Mouse (Mus musculus): ENCODE results near the gene Heg1. TPM values are rescaled to one million over a fixed set of nuclear protein-coding genes. Genes with fewer than 3 reads are reported as not detected.
A peak's percentile ranks its signal among the peaks of the same experiment; 100 is the strongest.

The Heg1 gene
- polyA plus RNA-seq, 1 experiment from 2014 or later = 18.6 TPM

GRCm38 (mm10) chr16:33683206-33684161 is 686 bp upstream of the Heg1 start:
- H3K27ac ChIP-seq (ENCODE audit: low read length) = peak overlapping the region; percentile 77
- H3K4me2 ChIP-seq (ENCODE audit: low read length) = peak overlapping the region; percentile 85
- peak overlapping the region; percentile 97 for H3K9ac ChIP-seq (replicated peaks; ENCODE audit: low read depth, low read length)
- peak overlapping the region; percentile 96 for H3K4me3 ChIP-seq (replicated peaks; ENCODE audit: low read length)
- no peaks in the 10 kb centered on the region for H3K36me3 ChIP-seq (ENCODE audit: control insufficient read depth, insufficient read depth)
- no peak; the same call in 1 of the 2 replicates for ATAC-seq
- WGBS = 61% methylated on average over 13 of the region's 13 CpGs
- H3K27me3 ChIP-seq (replicated peaks; ENCODE audit: control insufficient read depth, insufficient read depth, low read length) = no peaks in the 10 kb centered on the region
- peaks cover 39% of the 10 kb centered on the region for H3K4me1 ChIP-seq (replicated peaks; ENCODE audit: control insufficient read depth, insufficient read depth, low read length)
- H3K9me3 ChIP-seq (ENCODE audit: control insufficient read depth, low read length) = no peaks in the 10 kb centered on the region

GRCm38 (mm10) chr16:33684703-33685701 is 832 bp downstream of the Heg1 start:
- Histone ChIP-seq H3K9ac (replicated peaks; ENCODE audit: low read depth, low read length) (peak overlapping the region; percentile 97), H3K4me2 (ENCODE audit: low read length) (peak overlapping the region; percentile 85), H3K4me3 (replicated peaks; ENCODE audit: low read length) (peak overlapping the region; percentile 96), H3K27me3 (replicated peaks; ENCODE audit: control insufficient read depth, insufficient read depth, low read length) (no peaks in the 10 kb centered on the region), H3K36me3 (ENCODE audit: control insufficient read depth, insufficient read depth) (no peaks in the 10 kb centered on the region), H3K27ac (ENCODE audit: low read length) (peak overlapping the region; percentile 77), H3K4me1 (replicated peaks; ENCODE audit: control insufficient read depth, insufficient read depth, low read length) (peaks cover 45% of the 10 kb centered on the region), H3K9me3 (ENCODE audit: control insufficient read depth, low read length) (no peaks in the 10 kb centered on the region)
- peak; percentile 41 for ATAC-seq
- WGBS = under 1% methylated on average over 43 of the region's 46 CpGs

- Histone ChIP-seq H3K4me3 (replicated peaks; ENCODE audit: low read length) (peak overlapping the region; percentile 96), H3K4me1 (replicated peaks; ENCODE audit: control insufficient read depth, insufficient read depth, low read length) (peaks cover 55% of the 10 kb centered on the region), H3K36me3 (ENCODE audit: control insufficient read depth, insufficient read depth) (no peaks in the 10 kb centered on the region), H3K9ac (replicated peaks; ENCODE audit: low read depth, low read length) (peak overlapping the region; percentile 97), H3K27ac (ENCODE audit: low read length) (no peak overlapping the region), H3K9me3 (ENCODE audit: control insufficient read depth, low read length) (no peaks in the 10 kb centered on the region), H3K4me2 (ENCODE audit: low read length) (peak overlapping the region; percentile 85), H3K27me3 (replicated peaks; ENCODE audit: control insufficient read depth, insufficient read depth, low read length) (no peaks in the 10 kb centered on the region)
- ATAC-seq = no peak
- 76% methylated on average over 1 of the region's 1 CpGs for WGBS
Observed at GRCm38 (mm10) chr16:33686056-33686455, 1.9 kb downstream of the Heg1 start.

GRCm38 (mm10) chr16:33687724-33688123 is 3.6 kb downstream of the Heg1 start:
- Histone ChIP-seq H3K27me3 (replicated peaks; ENCODE audit: control insufficient read depth, insufficient read depth, low read length) (no peaks in the 10 kb centered on the region), H3K4me3 (replicated peaks; ENCODE audit: low read length) (no peak overlapping the region), H3K9ac (replicated peaks; ENCODE audit: low read depth, low read length) (0 out of 2 replicates have a peak overlapping the region, but pooled peaks have one; percentile 97), H3K36me3 (ENCODE audit: control insufficient read depth, insufficient read depth) (no peaks in the 10 kb centered on the region), H3K4me2 (ENCODE audit: low read length) (peak overlapping the region; percentile 85), H3K4me1 (replicated peaks; ENCODE audit: control insufficient read depth, insufficient read depth, low read length) (peaks cover 63% of the 10 kb centered on the region), H3K9me3 (ENCODE audit: control insufficient read depth, low read length) (no peaks in the 10 kb centered on the region), H3K27ac (ENCODE audit: low read length) (peak overlapping the region; percentile 58)
- no peak for ATAC-seq
- 67% methylated on average over 3 of the region's 3 CpGs for WGBS

- Histone ChIP-seq H3K27me3 (replicated peaks; ENCODE audit: control insufficient read depth, insufficient read depth, low read length) (no peaks in the 10 kb centered on the region), H3K4me2 (ENCODE audit: low read length) (peak overlapping the region; percentile 11; the same call in 1 of the 2 replicates), H3K9ac (replicated peaks; ENCODE audit: low read depth, low read length) (0 out of 2 replicates have a peak overlapping the region, but pooled peaks have one; percentile 6), H3K4me1 (replicated peaks; ENCODE audit: control insufficient read depth, insufficient read depth, low read length) (peaks cover 56% of the 10 kb centered on the region), H3K36me3 (ENCODE audit: control insufficient read depth, insufficient read depth) (no peaks in the 10 kb centered on the region), H3K4me3 (replicated peaks; ENCODE audit: low read length) (no peak overlapping the region), H3K27ac (ENCODE audit: low read length) (peak overlapping the region; percentile 39), H3K9me3 (ENCODE audit: control insufficient read depth, low read length) (no peaks in the 10 kb centered on the region)
- peak; percentile 43; the same call in 1 of the 2 replicates for ATAC-seq
- WGBS = 84% methylated on average over 6 of the region's 6 CpGs
Observed at GRCm38 (mm10) chr16:33690975-33691747, 7.0 kb downstream of the Heg1 start.

GRCm38 (mm10) chr16:33693553-33693952 is 9.4 kb downstream of the Heg1 start:
- no peak overlapping the region for H3K4me2 ChIP-seq (ENCODE audit: low read length)
- no peak overlapping the region for H3K9ac ChIP-seq (replicated peaks; ENCODE audit: low read depth, low read length)
- no peaks in the 10 kb centered on the region for H3K27me3 ChIP-seq (replicated peaks; ENCODE audit: control insufficient read depth, insufficient read depth, low read length)
- H3K27ac ChIP-seq (ENCODE audit: low read length) = no peak overlapping the region
- 79% methylated on average over 1 of the region's 1 CpGs for WGBS
- no peak overlapping the region for H3K4me3 ChIP-seq (replicated peaks; ENCODE audit: low read length)
- H3K9me3 ChIP-seq (ENCODE audit: control insufficient read depth, low read length) = no peaks in the 10 kb centered on the region
- no peaks in the 10 kb centered on the region for H3K36me3 ChIP-seq (ENCODE audit: control insufficient read depth, insufficient read depth)
- H3K4me1 ChIP-seq (replicated peaks; ENCODE audit: control insufficient read depth, insufficient read depth, low read length) = peaks cover 52% of the 10 kb centered on the region
- no peak for ATAC-seq

- H3K4me2 ChIP-seq (ENCODE audit: low read length) = no peak overlapping the region
- H3K4me1 ChIP-seq (replicated peaks; ENCODE audit: control insufficient read depth, insufficient read depth, low read length) = peaks cover 44% of the 10 kb centered on the region
Observed at GRCm38 (mm10) chr16:33696811-33697575, 12.8 kb downstream of the Heg1 start.

More at GRCm38 (mm10) chr16:33696811-33697575, 12.8 kb downstream of the Heg1 start:
- peak overlapping the region; percentile 33 for H3K9ac ChIP-seq (replicated peaks; ENCODE audit: low read depth, low read length)
- no peaks in the 10 kb centered on the region for H3K36me3 ChIP-seq (ENCODE audit: control insufficient read depth, insufficient read depth)
- no peaks in the 10 kb centered on the region for H3K9me3 ChIP-seq (ENCODE audit: control insufficient read depth, low read length)
- H3K27ac ChIP-seq (ENCODE audit: low read length) = peak overlapping the region; percentile 76
- no peak overlapping the region for H3K4me3 ChIP-seq (replicated peaks; ENCODE audit: low read length)
- WGBS = 53% methylated on average over 13 of the region's 13 CpGs
- peak; percentile 76 for ATAC-seq
- no peaks in the 10 kb centered on the region for H3K27me3 ChIP-seq (replicated peaks; ENCODE audit: control insufficient read depth, insufficient read depth, low read length)
